Mouse (Mus musculus): Measurements from ENCODE around the gene Syne1. TPM values are rescaled to one million over a fixed set of nuclear protein-coding genes. Genes with fewer than 3 reads are reported as not detected.

Gene Syne1
- polyA plus RNA-seq, 1 experiment from 2014 or later: 6.0 TPM

- no peaks in the 10 kb centered on the region for H3K36me3 ChIP-seq (ENCODE audit: control insufficient read depth, insufficient read depth)
- H3K27me3 ChIP-seq (ENCODE audit: control insufficient read depth, insufficient read depth, low read depth, low read length): no peaks in the 10 kb centered on the region
- no peak overlapping the region for H3K27ac ChIP-seq (ENCODE audit: low read length)
- H3K9ac ChIP-seq (ENCODE audit: low read depth, low read length): no peak overlapping the region
- no peaks in the 10 kb centered on the region for H3K9me3 ChIP-seq (replicated peaks; ENCODE audit: control insufficient read depth, low read length)
- H3K4me2 ChIP-seq (ENCODE audit: low read depth, low read length): no peak overlapping the region
- H3K4me3 ChIP-seq (ENCODE audit: low read depth, low read length): no peak overlapping the region
- H3K4me1 ChIP-seq (ENCODE audit: control insufficient read depth, low read depth, low read length): no peaks in the 10 kb centered on the region
- ATAC-seq (ENCODE audit: low read depth): no peak
Observed at GRCm38 (mm10) chr10:5012004-5012403, 539.3 kb downstream of the Syne1 start.

- H3K4me2 ChIP-seq (ENCODE audit: low read depth, low read length): no peak overlapping the region
- no peak for ATAC-seq (ENCODE audit: low read depth)
- H3K27me3 ChIP-seq (ENCODE audit: control insufficient read depth, insufficient read depth, low read depth, low read length): no peaks in the 10 kb centered on the region
- no peaks in the 10 kb centered on the region for H3K9me3 ChIP-seq (replicated peaks; ENCODE audit: control insufficient read depth, low read length)
- no peak overlapping the region for H3K4me3 ChIP-seq (ENCODE audit: low read depth, low read length)
- H3K4me1 ChIP-seq (ENCODE audit: control insufficient read depth, low read depth, low read length): no peaks in the 10 kb centered on the region
- 66% methylated on average over 8 of the region's 8 CpGs for WGBS (ENCODE audit: insufficient replicate concordance)
- H3K36me3 ChIP-seq (ENCODE audit: control insufficient read depth, insufficient read depth): no peaks in the 10 kb centered on the region
- H3K27ac ChIP-seq (ENCODE audit: low read length): no peak overlapping the region
- no peak overlapping the region for H3K9ac ChIP-seq (ENCODE audit: low read depth, low read length)
Observed at GRCm38 (mm10) chr10:5008795-5009366, 542.4 kb downstream of the Syne1 start.

- Histone ChIP-seq H3K9me3 (replicated peaks; ENCODE audit: control insufficient read depth, low read length) (no peaks in the 10 kb centered on the region), H3K4me2 (ENCODE audit: low read depth, low read length) (no peak overlapping the region), H3K36me3 (ENCODE audit: control insufficient read depth, insufficient read depth) (no peaks in the 10 kb centered on the region), H3K27me3 (ENCODE audit: control insufficient read depth, insufficient read depth, low read depth, low read length) (no peaks in the 10 kb centered on the region), H3K9ac (ENCODE audit: low read depth, low read length) (no peak overlapping the region), H3K4me1 (ENCODE audit: control insufficient read depth, low read depth, low read length) (no peaks in the 10 kb centered on the region), H3K4me3 (ENCODE audit: low read depth, low read length) (no peak overlapping the region), H3K27ac (ENCODE audit: low read length) (no peak overlapping the region)
- WGBS (ENCODE audit: insufficient replicate concordance): 52% methylated on average over 3 of the region's 3 CpGs
- no peak for ATAC-seq (ENCODE audit: low read depth)
Observed at GRCm38 (mm10) chr10:4996592-4996991, 554.7 kb downstream of the Syne1 start.

GRCm38 (mm10) chr10:4993802-4994201 lies 557.5 kb downstream of the Syne1 start:
- H3K27ac ChIP-seq (ENCODE audit: low read length): no peak overlapping the region
- ATAC-seq (ENCODE audit: low read depth): no peak
- no peak overlapping the region for H3K9ac ChIP-seq (ENCODE audit: low read depth, low read length)
- 50% methylated on average over 3 of the region's 3 CpGs for WGBS (ENCODE audit: insufficient replicate concordance)
- H3K27me3 ChIP-seq (ENCODE audit: control insufficient read depth, insufficient read depth, low read depth, low read length): no peaks in the 10 kb centered on the region
- no peaks in the 10 kb centered on the region for H3K4me1 ChIP-seq (ENCODE audit: control insufficient read depth, low read depth, low read length)
- no peak overlapping the region for H3K4me2 ChIP-seq (ENCODE audit: low read depth, low read length)
- no peaks in the 10 kb centered on the region for H3K9me3 ChIP-seq (replicated peaks; ENCODE audit: control insufficient read depth, low read length)
- no peak overlapping the region for H3K4me3 ChIP-seq (ENCODE audit: low read depth, low read length)
- H3K36me3 ChIP-seq (ENCODE audit: control insufficient read depth, insufficient read depth): no peaks in the 10 kb centered on the region

GRCm38 (mm10) chr10:4983919-4984318 lies 567.4 kb downstream of the Syne1 start:
- Histone ChIP-seq H3K27ac (ENCODE audit: low read length) (no peak overlapping the region), H3K4me2 (ENCODE audit: low read depth, low read length) (no peak overlapping the region), H3K36me3 (ENCODE audit: control insufficient read depth, insufficient read depth) (no peaks in the 10 kb centered on the region), H3K9ac (ENCODE audit: low read depth, low read length) (no peak overlapping the region), H3K4me3 (ENCODE audit: low read depth, low read length) (no peak overlapping the region), H3K27me3 (ENCODE audit: control insufficient read depth, insufficient read depth, low read depth, low read length) (no peaks in the 10 kb centered on the region), H3K4me1 (ENCODE audit: control insufficient read depth, low read depth, low read length) (no peaks in the 10 kb centered on the region), H3K9me3 (replicated peaks; ENCODE audit: control insufficient read depth, low read length) (no peaks in the 10 kb centered on the region)
- no peak for ATAC-seq (ENCODE audit: low read depth)
- 38% methylated on average over 2 of the region's 2 CpGs for WGBS (ENCODE audit: insufficient replicate concordance)

GRCm38 (mm10) chr10:4977374-4977773 lies 573.9 kb downstream of the Syne1 start:
- no peak overlapping the region for H3K9ac ChIP-seq (ENCODE audit: low read depth, low read length)
- H3K4me3 ChIP-seq (ENCODE audit: low read depth, low read length): no peak overlapping the region
- H3K4me2 ChIP-seq (ENCODE audit: low read depth, low read length): no peak overlapping the region
- WGBS (ENCODE audit: insufficient replicate concordance): 15% methylated on average over 3 of the region's 3 CpGs
- no peak overlapping the region for H3K27ac ChIP-seq (ENCODE audit: low read length)
- no peak for ATAC-seq (ENCODE audit: low read depth)
- H3K27me3 ChIP-seq (ENCODE audit: control insufficient read depth, insufficient read depth, low read depth, low read length): no peaks in the 10 kb centered on the region
- H3K4me1 ChIP-seq (ENCODE audit: control insufficient read depth, low read depth, low read length): no peaks in the 10 kb centered on the region
- no peaks in the 10 kb centered on the region for H3K9me3 ChIP-seq (replicated peaks; ENCODE audit: control insufficient read depth, low read length)
- H3K36me3 ChIP-seq (ENCODE audit: control insufficient read depth, insufficient read depth): no peaks in the 10 kb centered on the region

GRCm38 (mm10) chr10:4976557-4976956 lies 574.7 kb downstream of the Syne1 start:
- Histone ChIP-seq H3K27ac (ENCODE audit: low read length) (no peak overlapping the region), H3K4me2 (ENCODE audit: low read depth, low read length) (no peak overlapping the region), H3K36me3 (ENCODE audit: control insufficient read depth, insufficient read depth) (no peaks in the 10 kb centered on the region), H3K4me3 (ENCODE audit: low read depth, low read length) (no peak overlapping the region), H3K4me1 (ENCODE audit: control insufficient read depth, low read depth, low read length) (no peaks in the 10 kb centered on the region), H3K27me3 (ENCODE audit: control insufficient read depth, insufficient read depth, low read depth, low read length) (no peaks in the 10 kb centered on the region), H3K9ac (ENCODE audit: low read depth, low read length) (no peak overlapping the region), H3K9me3 (replicated peaks; ENCODE audit: control insufficient read depth, low read length) (no peaks in the 10 kb centered on the region)
- 59% methylated on average over 2 of the region's 2 CpGs for WGBS (ENCODE audit: insufficient replicate concordance)
- no peak for ATAC-seq (ENCODE audit: low read depth)

GRCm38 (mm10) chr10:4974246-4974645 lies 577.0 kb downstream of the Syne1 start:
- no peak for ATAC-seq (ENCODE audit: low read depth)
- no peak overlapping the region for H3K27ac ChIP-seq (ENCODE audit: low read length)
- H3K4me1 ChIP-seq (ENCODE audit: control insufficient read depth, low read depth, low read length): no peaks in the 10 kb centered on the region
- no peak overlapping the region for H3K4me3 ChIP-seq (ENCODE audit: low read depth, low read length)
- no peak overlapping the region for H3K9ac ChIP-seq (ENCODE audit: low read depth, low read length)
- no peaks in the 10 kb centered on the region for H3K9me3 ChIP-seq (replicated peaks; ENCODE audit: control insufficient read depth, low read length)
- no peaks in the 10 kb centered on the region for H3K36me3 ChIP-seq (ENCODE audit: control insufficient read depth, insufficient read depth)
- 66% methylated on average over 4 of the region's 4 CpGs for WGBS (ENCODE audit: insufficient replicate concordance)
- no peaks in the 10 kb centered on the region for H3K27me3 ChIP-seq (ENCODE audit: control insufficient read depth, insufficient read depth, low read depth, low read length)
- H3K4me2 ChIP-seq (ENCODE audit: low read depth, low read length): no peak overlapping the region

GRCm38 (mm10) chr10:4972026-4972425 lies 579.3 kb downstream of the Syne1 start:
- 33% methylated on average over 2 of the region's 2 CpGs for WGBS (ENCODE audit: insufficient replicate concordance)
- ATAC-seq (ENCODE audit: low read depth): no peak

More at GRCm38 (mm10) chr10:4972026-4972425, 579.3 kb downstream of the Syne1 start:
- no peaks in the 10 kb centered on the region for H3K4me1 ChIP-seq (ENCODE audit: control insufficient read depth, low read depth, low read length)
- H3K4me2 ChIP-seq (ENCODE audit: low read depth, low read length): no peak overlapping the region
- H3K27ac ChIP-seq (ENCODE audit: low read length): no peak overlapping the region
- no peaks in the 10 kb centered on the region for H3K27me3 ChIP-seq (ENCODE audit: control insufficient read depth, insufficient read depth, low read depth, low read length)
- no peak overlapping the region for H3K9ac ChIP-seq (ENCODE audit: low read depth, low read length)
- H3K36me3 ChIP-seq (ENCODE audit: control insufficient read depth, insufficient read depth): no peaks in the 10 kb centered on the region
- H3K4me3 ChIP-seq (ENCODE audit: low read depth, low read length): no peak overlapping the region
- no peaks in the 10 kb centered on the region for H3K9me3 ChIP-seq (replicated peaks; ENCODE audit: control insufficient read depth, low read length)

All from liver, embryonic 16.5 days (tissue).